Mouse (Mus musculus) activated CD4-positive, CD25-positive, alpha-beta regulatory T cell, adult 4 months (primary cell): ENCODE data around the gene Dkk2. TPM values are rescaled to one million over a fixed set of nuclear protein-coding genes. Genes with fewer than 3 reads are reported as not detected.

Experiments
- ATAC-seq: one replicate; pipeline ENCODE4 v1.8.0; 2017
- polyA plus RNA-seq, 2 experiments: library from polyadenylated mRNA; unstranded; fragments of 100-300 nt; shearing (Covaris generic); gene quantifications; one replicate each; pipeline ENCODE4 v1.2.1; 2017

Dkk2 gene
- polyA plus RNA-seq, 2 experiments from 2014 or later, result not detected

DNA sequence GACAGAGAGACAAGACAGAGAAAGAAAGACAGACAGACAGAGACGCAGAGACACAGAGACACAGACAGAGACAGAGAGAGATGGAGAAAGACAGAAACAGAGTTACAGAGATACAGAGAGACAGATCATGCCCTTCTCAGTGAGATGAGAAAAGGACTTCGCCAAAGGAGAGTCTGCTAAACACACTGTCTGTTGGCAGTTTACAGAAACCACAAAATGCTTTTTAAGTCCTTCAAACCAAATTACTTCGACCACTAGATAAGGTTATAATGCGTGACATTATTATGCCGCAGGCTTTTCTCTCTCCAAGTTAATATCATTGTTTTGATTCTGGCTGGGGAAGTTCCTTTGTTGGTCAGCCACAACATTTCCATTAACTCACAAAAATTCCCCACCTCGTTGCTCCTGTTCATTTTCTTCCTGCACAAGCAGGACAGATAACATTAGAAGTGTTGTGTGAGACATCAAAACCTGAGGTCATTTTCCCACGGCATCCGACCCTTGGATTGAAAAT lies 40.2 kb downstream of the Dkk2 start:
- ATAC-seq, result no peak

GRCm38 (mm10) chr3:132129730-132130274 lies 44.7 kb downstream of the Dkk2 start:
- no peak for ATAC-seq

GRCm38 (mm10) chr3:132130781-132131180 lies 45.7 kb downstream of the Dkk2 start:
- no peak for ATAC-seq

GRCm38 (mm10) chr3:132131939-132132338 lies 46.8 kb downstream of the Dkk2 start:
- no peak for ATAC-seq

DNA sequence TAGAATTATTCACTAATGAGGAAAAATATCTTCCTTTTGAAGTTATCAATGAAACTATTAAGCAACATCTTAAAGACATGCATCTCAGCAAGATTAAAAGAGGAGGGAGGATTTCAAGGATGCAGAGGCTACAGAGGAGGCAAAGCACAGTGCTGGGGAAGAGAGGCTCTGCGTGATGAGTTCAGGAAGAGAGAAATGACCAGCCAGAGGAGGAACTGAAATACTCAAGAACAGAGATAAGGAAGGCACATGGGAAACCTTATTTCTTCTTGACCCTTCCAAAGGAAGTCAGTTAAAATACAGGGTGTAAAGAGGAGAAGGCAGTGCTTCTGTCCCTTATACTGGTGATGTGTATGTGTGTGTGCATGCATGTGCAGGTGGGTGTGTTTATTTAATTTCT lies 49.4 kb downstream of the Dkk2 start:
- ATAC-seq, result no peak

DNA sequence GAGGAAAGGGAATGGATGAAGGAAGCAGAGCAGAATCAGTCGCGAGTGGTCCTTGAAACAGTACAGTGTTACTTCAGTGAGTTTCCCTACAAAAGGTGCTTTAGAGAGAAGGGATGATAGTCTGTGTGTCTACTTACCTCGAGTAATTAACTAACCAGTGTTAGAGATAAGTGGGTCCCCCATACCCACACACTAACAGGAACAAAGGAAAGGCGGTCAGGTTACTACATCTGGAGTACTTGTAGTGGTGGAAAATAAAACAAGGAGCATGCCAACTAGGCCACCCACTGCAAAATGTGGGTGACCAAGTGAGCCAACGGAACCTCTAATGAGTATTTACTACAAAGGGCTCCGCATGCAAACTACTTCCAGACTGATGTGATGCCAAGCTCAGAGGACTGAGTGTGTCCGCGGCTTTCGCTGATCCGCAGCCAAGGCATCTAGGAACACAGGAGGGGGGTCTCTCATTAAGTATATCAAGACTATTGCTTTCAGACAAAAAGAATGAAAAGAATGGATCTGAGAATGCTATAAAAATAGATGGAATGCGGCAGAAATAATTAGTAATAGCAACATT lies 52.8 kb downstream of the Dkk2 start:
- ATAC-seq, result no peak

- ATAC-seq, result no peak
Measured at GRCm38 (mm10) chr3:132141031-132141430, 55.9 kb downstream of the Dkk2 start.

DNA sequence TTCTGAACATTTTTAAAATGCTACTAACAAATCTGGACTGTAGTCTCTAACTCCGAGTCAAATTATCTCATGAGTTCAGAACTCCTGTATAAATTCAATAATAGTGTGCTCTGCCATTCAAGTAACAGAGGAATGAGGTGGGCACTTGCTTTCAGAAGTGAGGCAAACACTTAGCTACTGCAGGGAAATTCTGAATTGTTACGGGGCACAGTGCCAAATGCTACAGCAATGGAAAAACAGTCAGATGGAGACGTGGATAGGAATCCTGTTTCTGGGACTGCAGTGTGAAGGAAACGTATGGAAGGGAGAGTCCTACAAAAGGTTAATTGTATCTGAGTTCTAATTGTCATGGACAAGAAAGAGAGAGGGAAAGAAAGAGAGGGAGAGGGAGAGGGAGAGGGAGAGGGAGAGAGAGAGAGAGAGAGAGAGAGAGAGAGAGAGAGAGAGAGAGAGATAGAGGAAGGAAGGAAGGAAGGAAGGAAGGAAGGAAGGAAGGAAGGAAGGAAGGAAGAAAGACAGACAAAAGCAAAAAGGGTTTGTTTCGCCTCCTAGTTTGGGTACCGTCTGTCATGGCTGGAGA lies 64.4 kb downstream of the Dkk2 start:
- no peak for ATAC-seq

DNA sequence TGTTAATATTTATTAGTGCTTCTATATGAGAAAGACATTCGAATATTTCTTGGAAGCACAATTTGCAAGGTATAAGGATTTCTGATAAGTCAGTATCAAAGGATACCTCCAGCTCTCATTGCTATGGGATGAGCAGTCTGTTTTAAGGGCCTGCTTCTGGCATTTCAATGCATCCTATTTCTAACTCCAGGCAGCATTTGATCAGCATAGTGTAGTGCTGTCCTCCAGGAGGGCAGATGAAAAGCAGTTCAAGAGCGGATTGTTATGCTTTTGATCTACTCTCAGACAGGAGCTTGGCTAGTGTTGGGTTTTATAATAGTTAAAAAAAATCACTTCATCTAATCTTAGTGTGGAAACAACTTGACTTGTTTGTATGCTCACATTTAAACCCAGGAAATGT lies 73.7 kb downstream of the Dkk2 start:
- ATAC-seq, result no peak

DNA sequence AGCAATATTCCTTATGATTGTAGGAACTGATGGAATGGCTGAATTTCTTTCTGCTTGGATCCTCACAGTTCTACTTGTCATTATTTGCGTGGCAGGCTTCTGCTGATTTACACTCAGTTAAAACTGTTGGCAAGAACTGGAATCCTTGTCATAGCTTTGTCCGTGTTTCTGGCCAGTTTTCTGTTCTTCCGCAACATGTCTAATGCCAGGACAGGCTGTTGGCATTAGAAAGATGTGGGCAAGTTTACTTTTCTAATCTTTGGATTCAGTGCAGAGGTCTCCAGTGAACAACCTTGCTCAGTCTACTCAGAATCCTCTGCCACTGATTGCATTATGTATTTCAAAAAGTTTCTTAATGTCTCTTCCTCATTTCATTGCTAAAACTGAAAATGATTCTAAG lies 83.8 kb downstream of the Dkk2 start:
- ATAC-seq, result no peak

DNA sequence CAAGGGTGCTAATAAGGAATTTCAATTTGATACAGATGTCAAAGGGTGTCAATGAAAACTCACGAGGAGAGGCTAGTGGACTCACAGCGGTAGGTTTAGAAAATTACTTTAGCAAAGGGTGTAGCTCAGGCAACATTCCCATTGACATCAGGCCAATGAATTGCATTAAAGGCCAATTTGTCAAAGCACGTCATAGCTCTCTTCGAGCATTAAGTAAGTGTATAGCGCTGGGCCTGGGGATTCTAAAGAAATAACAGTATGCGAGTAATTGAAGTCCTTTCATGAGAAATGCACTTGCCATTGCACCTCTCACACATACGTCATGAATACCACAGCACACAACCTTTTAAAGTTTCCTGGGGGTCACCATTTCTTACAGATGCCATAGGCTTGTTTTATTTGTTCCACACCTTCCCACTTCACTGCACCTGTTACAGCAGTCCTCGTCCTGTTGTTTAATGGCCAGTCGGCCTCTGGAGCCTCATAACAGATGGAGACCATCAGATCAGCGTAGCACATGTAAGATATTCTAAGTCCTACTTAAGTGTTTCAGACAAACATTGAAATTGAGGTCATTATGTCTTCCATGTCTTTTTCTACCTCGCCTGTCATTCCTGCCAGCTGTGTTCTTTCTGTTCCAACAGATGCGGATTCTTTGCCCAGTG lies 101.9 kb downstream of the Dkk2 start:
- ATAC-seq, result no peak

- ATAC-seq, result no peak
Measured at GRCm38 (mm10) chr3:132201950-132202349, 116.9 kb downstream of the Dkk2 start.

DNA sequence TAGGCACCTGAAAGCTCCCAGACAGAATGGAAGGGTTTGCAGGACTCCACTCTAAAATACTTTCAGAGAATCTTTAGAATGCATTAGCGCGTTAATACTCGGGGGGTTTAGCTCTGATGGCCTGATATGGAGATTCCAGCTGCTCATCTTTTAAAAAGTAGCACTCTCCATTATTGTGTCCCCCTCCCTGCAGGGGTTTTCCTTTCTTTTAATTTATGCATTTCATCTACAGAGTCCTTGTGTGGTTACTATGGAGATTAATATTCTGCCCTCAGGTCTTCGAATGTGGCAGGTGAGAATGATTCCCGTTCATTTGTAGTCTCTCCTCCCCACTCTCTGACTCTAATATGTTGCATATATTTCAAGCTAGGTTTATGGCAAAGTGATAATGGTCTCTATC lies 117.6 kb downstream of the Dkk2 start:
- no peak for ATAC-seq

- no peak for ATAC-seq
Measured at GRCm38 (mm10) chr3:132207469-132207868, 122.4 kb downstream of the Dkk2 start.

DNA sequence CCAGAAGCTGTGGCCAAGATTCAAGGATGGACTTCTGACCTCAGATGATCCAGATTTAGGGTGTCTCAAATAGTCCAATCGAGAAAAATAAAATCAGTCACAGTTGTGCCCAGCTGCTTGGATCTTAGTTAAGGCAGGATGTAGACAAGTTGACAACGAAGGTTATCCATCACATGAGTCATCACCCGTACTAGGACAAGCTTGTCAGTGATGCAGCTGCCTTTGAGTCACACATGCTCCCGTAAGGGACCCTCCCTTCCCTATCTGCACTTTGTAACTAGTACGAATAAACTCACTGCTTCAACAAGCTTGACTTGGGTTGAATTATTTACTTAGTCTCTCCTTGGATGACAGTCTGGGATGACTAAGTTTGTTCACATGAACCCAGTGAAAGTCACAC lies 126.2 kb downstream of the Dkk2 start:
- no peak for ATAC-seq

- no peak for ATAC-seq
Measured at GRCm38 (mm10) chr3:132219977-132220487, 134.9 kb downstream of the Dkk2 start.

DNA sequence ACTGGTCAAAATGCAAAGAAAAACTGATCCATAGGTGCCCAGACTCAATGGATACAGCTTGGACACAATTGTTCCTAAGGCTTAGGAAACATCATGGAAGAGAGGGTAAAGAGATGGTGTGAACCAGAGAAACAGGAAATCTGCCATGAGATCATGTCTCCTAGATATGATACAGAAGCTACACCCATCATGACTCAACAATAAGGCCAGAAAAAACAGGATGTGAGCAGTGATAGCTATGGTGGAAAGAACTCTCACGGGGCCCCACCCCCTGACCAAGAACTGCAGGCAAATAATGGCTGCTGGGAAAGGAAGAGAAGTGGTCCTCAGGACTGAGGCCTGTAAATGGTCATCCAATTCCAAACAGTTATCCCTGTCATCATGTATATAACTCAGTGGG lies 142.5 kb downstream of the Dkk2 start:
- no peak for ATAC-seq
